Mouse (Mus musculus): ENCODE measurements around the gene Masp2. TPM values are rescaled to one million over a fixed set of nuclear protein-coding genes. Genes with fewer than 3 reads are reported as not detected.

Gene Masp2
- polyA plus RNA-seq, 1 experiment from 2014 or later, result 0.84 TPM

GRCm38 (mm10) chr4:148609805-148610204, 7.5 kb downstream of the Masp2 start:
- H3K27me3 ChIP-seq (replicated peaks; ENCODE audit: control insufficient read depth, insufficient read depth, low read length), result no peaks in the 10 kb centered on the region
- no peak overlapping the region for H3K4me3 ChIP-seq (ENCODE audit: low read length)
- no peak overlapping the region for H3K9ac ChIP-seq (ENCODE audit: low read depth, low read length)
- H3K9me3 ChIP-seq (ENCODE audit: control insufficient read depth, low read length), result no peaks in the 10 kb centered on the region
- H3K36me3 ChIP-seq (ENCODE audit: control insufficient read depth, insufficient read depth, low read length), result no peaks in the 10 kb centered on the region
- no peak overlapping the region for H3K4me2 ChIP-seq (ENCODE audit: low read depth, low read length)
- no peak overlapping the region for H3K27ac ChIP-seq (ENCODE audit: low read length)
- 79% methylated on average over 5 of the region's 5 CpGs for WGBS
- no peaks in the 10 kb centered on the region for H3K4me1 ChIP-seq (ENCODE audit: control insufficient read depth, insufficient read depth, low read length)
- no peak for ATAC-seq

- Histone ChIP-seq H3K27me3 (replicated peaks; ENCODE audit: control insufficient read depth, insufficient read depth, low read length) (no peaks in the 10 kb centered on the region), H3K4me3 (ENCODE audit: low read length) (no peak overlapping the region), H3K36me3 (ENCODE audit: control insufficient read depth, insufficient read depth, low read length) (no peaks in the 10 kb centered on the region), H3K9ac (ENCODE audit: low read depth, low read length) (no peak overlapping the region), H3K9me3 (ENCODE audit: control insufficient read depth, low read length) (no peaks in the 10 kb centered on the region), H3K4me1 (ENCODE audit: control insufficient read depth, insufficient read depth, low read length) (no peaks in the 10 kb centered on the region), H3K4me2 (ENCODE audit: low read depth, low read length) (no peak overlapping the region), H3K27ac (ENCODE audit: low read length) (no peak overlapping the region)
- ATAC-seq, result no peak
- 67% methylated on average over 5 of the region's 5 CpGs for WGBS
Observed at GRCm38 (mm10) chr4:148610631-148611364, 8.4 kb downstream of the Masp2 start.

GRCm38 (mm10) chr4:148612557-148612956, 10.2 kb downstream of the Masp2 start:
- Histone ChIP-seq H3K4me2 (ENCODE audit: low read depth, low read length) (no peak overlapping the region), H3K4me3 (ENCODE audit: low read length) (no peak overlapping the region), H3K27me3 (replicated peaks; ENCODE audit: control insufficient read depth, insufficient read depth, low read length) (no peaks in the 10 kb centered on the region), H3K9me3 (ENCODE audit: control insufficient read depth, low read length) (no peaks in the 10 kb centered on the region), H3K27ac (ENCODE audit: low read length) (no peak overlapping the region), H3K36me3 (ENCODE audit: control insufficient read depth, insufficient read depth, low read length) (no peaks in the 10 kb centered on the region), H3K9ac (ENCODE audit: low read depth, low read length) (no peak overlapping the region), H3K4me1 (ENCODE audit: control insufficient read depth, insufficient read depth, low read length) (no peaks in the 10 kb centered on the region)
- ATAC-seq, result no peak
- 54% methylated on average over 4 of the region's 4 CpGs for WGBS

- Histone ChIP-seq H3K9me3 (ENCODE audit: control insufficient read depth, low read length) (no peaks in the 10 kb centered on the region), H3K4me3 (ENCODE audit: low read length) (no peak overlapping the region), H3K36me3 (ENCODE audit: control insufficient read depth, insufficient read depth, low read length) (peaks cover 5% of the 10 kb centered on the region; the same call in 1 of the 2 replicates), H3K4me1 (ENCODE audit: control insufficient read depth, insufficient read depth, low read length) (no peaks in the 10 kb centered on the region), H3K9ac (ENCODE audit: low read depth, low read length) (no peak overlapping the region), H3K27ac (ENCODE audit: low read length) (no peak overlapping the region), H3K27me3 (replicated peaks; ENCODE audit: control insufficient read depth, insufficient read depth, low read length) (no peaks in the 10 kb centered on the region), H3K4me2 (ENCODE audit: low read depth, low read length) (no peak overlapping the region)
- no peak for ATAC-seq
- 83% methylated on average over 9 of the region's 9 CpGs for WGBS
Observed at GRCm38 (mm10) chr4:148613738-148614137, 11.4 kb downstream of the Masp2 start.

GRCm38 (mm10) chr4:148619805-148620204, 17.5 kb downstream of the Masp2 start:
- H3K9me3 ChIP-seq (ENCODE audit: control insufficient read depth, low read length), result no peaks in the 10 kb centered on the region
- ATAC-seq, result no peak
- H3K27ac ChIP-seq (ENCODE audit: low read length), result no peak overlapping the region
- H3K4me2 ChIP-seq (ENCODE audit: low read depth, low read length), result no peak overlapping the region
- H3K27me3 ChIP-seq (replicated peaks; ENCODE audit: control insufficient read depth, insufficient read depth, low read length), result no peaks in the 10 kb centered on the region
- 44% methylated on average over 1 of the region's 1 CpGs for WGBS
- peaks cover 11% of the 10 kb centered on the region for H3K4me1 ChIP-seq (ENCODE audit: control insufficient read depth, insufficient read depth, low read length)
- peaks cover 30% of the 10 kb centered on the region for H3K36me3 ChIP-seq (ENCODE audit: control insufficient read depth, insufficient read depth, low read length)
- H3K9ac ChIP-seq (ENCODE audit: low read depth, low read length), result no peak overlapping the region
- no peak overlapping the region for H3K4me3 ChIP-seq (ENCODE audit: low read length)

- peaks cover 30% of the 10 kb centered on the region for H3K36me3 ChIP-seq (ENCODE audit: control insufficient read depth, insufficient read depth, low read length)
- WGBS, result 79% methylated on average over 1 of the region's 1 CpGs
Observed at GRCm38 (mm10) chr4:148620718-148621117, 18.4 kb downstream of the Masp2 start.

GRCm38 (mm10) chr4:148622485-148622884, 20.1 kb downstream of the Masp2 start:
- WGBS, result 79% methylated on average over 4 of the region's 4 CpGs
- no peaks in the 10 kb centered on the region for H3K27me3 ChIP-seq (replicated peaks; ENCODE audit: control insufficient read depth, insufficient read depth, low read length)
- no peaks in the 10 kb centered on the region for H3K9me3 ChIP-seq (ENCODE audit: control insufficient read depth, low read length)
- H3K9ac ChIP-seq (ENCODE audit: low read depth, low read length), result no peak overlapping the region
- peaks cover 30% of the 10 kb centered on the region for H3K36me3 ChIP-seq (ENCODE audit: control insufficient read depth, insufficient read depth, low read length)
- ATAC-seq, result no peak
- no peak overlapping the region for H3K4me3 ChIP-seq (ENCODE audit: low read length)
- no peak overlapping the region for H3K4me2 ChIP-seq (ENCODE audit: low read depth, low read length)
- peaks cover 14% of the 10 kb centered on the region for H3K4me1 ChIP-seq (ENCODE audit: control insufficient read depth, insufficient read depth, low read length)
- H3K27ac ChIP-seq (ENCODE audit: low read length), result no peak overlapping the region

More at GRCm38 (mm10) chr4:148620718-148621117, 18.4 kb downstream of the Masp2 start:
- no peak overlapping the region for H3K4me3 ChIP-seq (ENCODE audit: low read length)
- H3K27ac ChIP-seq (ENCODE audit: low read length), result no peak overlapping the region
- no peaks in the 10 kb centered on the region for H3K27me3 ChIP-seq (replicated peaks; ENCODE audit: control insufficient read depth, insufficient read depth, low read length)
- no peak overlapping the region for H3K9ac ChIP-seq (ENCODE audit: low read depth, low read length)
- no peak overlapping the region for H3K4me2 ChIP-seq (ENCODE audit: low read depth, low read length)
- no peak for ATAC-seq
- H3K9me3 ChIP-seq (ENCODE audit: control insufficient read depth, low read length), result no peaks in the 10 kb centered on the region
- H3K4me1 ChIP-seq (ENCODE audit: control insufficient read depth, insufficient read depth, low read length), result peaks cover 14% of the 10 kb centered on the region

- WGBS, result 81% methylated on average over 4 of the region's 4 CpGs
- peaks cover 14% of the 10 kb centered on the region for H3K4me1 ChIP-seq (ENCODE audit: control insufficient read depth, insufficient read depth, low read length)
- H3K27ac ChIP-seq (ENCODE audit: low read length), result no peak overlapping the region
- H3K27me3 ChIP-seq (replicated peaks; ENCODE audit: control insufficient read depth, insufficient read depth, low read length), result no peaks in the 10 kb centered on the region
- H3K36me3 ChIP-seq (ENCODE audit: control insufficient read depth, insufficient read depth, low read length), result peaks cover 24% of the 10 kb centered on the region
- no peak overlapping the region for H3K4me2 ChIP-seq (ENCODE audit: low read depth, low read length)
- peak overlapping the region; percentile 25; the same call in 1 of the 2 replicates for H3K9ac ChIP-seq (ENCODE audit: low read depth, low read length)
- ATAC-seq, result no peak
- no peak overlapping the region for H3K4me3 ChIP-seq (ENCODE audit: low read length)
- no peaks in the 10 kb centered on the region for H3K9me3 ChIP-seq (ENCODE audit: control insufficient read depth, low read length)
Observed at GRCm38 (mm10) chr4:148623609-148624008, 21.3 kb downstream of the Masp2 start.

GRCm38 (mm10) chr4:148625010-148625409, 22.7 kb downstream of the Masp2 start:
- 76% methylated on average over 10 of the region's 10 CpGs for WGBS
- H3K4me2 ChIP-seq (ENCODE audit: low read depth, low read length), result peak overlapping the region; percentile 79
- no peak for ATAC-seq
- peak overlapping the region; percentile 31 for H3K4me3 ChIP-seq (ENCODE audit: low read length)
- H3K4me1 ChIP-seq (ENCODE audit: control insufficient read depth, insufficient read depth, low read length), result peaks cover 14% of the 10 kb centered on the region
- H3K9ac ChIP-seq (ENCODE audit: low read depth, low read length), result peak overlapping the region; percentile 19; the same call in 1 of the 2 replicates
- H3K27me3 ChIP-seq (replicated peaks; ENCODE audit: control insufficient read depth, insufficient read depth, low read length), result no peaks in the 10 kb centered on the region
- no peaks in the 10 kb centered on the region for H3K9me3 ChIP-seq (ENCODE audit: control insufficient read depth, low read length)
- H3K27ac ChIP-seq (ENCODE audit: low read length), result no peak overlapping the region
- peaks cover 13% of the 10 kb centered on the region for H3K36me3 ChIP-seq (ENCODE audit: control insufficient read depth, insufficient read depth, low read length)
